Mouse (Mus musculus) spleen, adult 2 months (tissue): ENCODE measurements around the gene Orai1.

Experiments used
- CTCF ChIP-seq: fragments of 200-500 bp; IDR thresholded peaks from 2 replicates; pipeline ENCODE4 v1.5.1; 2011; ENCODE audit warnings: mild to moderate bottlenecking, inconsistent platforms; ENCODE audit not compliant: insufficient read depth, insufficient read length, insufficient replicate concordance; ENCODE audit errors: extremely low read depth
- POLR2A ChIP-seq: fragments of 200-500 bp; IDR thresholded peaks from 2 replicates; pipeline ENCODE4 v1.6.1; 2011; ENCODE audit warnings: low read depth, low read length, inconsistent platforms

DNA sequence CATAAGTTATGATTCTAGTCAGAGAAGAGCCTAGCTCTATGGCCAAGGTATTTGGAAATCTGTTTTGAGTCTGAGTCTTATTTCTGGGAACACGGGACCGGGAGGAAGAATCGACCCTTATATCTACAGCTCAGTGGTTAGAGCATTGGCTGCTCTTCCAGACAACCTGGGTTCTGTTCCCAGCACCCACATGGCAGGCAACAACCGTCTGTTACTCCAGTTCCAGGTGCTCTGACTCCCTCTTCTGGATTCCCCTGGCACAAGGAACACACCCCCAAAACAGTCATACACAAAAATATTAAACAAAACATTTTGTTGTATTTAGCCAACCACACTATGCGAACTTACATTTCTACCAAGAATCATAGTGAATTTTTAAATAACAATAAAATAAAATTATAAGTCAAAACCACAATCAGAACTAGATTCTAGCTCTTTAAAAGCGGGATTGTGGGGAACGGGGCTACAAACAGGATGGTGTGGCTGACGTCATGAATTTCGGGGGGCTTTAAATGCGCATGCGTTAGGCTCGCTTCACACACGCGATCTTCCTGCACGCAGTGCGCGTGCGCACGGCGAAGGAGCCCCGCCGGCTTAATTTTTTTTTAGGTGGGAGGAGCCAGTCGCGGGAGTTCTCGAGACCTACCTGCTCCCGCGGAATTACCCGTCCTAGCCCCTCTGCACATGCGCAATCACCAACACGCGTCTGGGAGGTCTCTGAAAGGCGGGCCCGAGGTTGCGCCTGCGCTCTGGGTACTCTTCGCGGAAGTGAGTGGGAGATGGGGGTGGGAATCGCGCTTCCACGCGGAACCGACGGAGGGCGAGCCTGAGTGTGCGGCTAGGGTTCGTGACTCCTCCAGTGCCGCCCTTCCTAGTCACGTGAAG, 42.7 kb downstream of the Orai1 start:
- TF ChIP-seq CTCF (peak; percentile 33; the same call in 1 of the 2 replicates), POLR2A (peak; percentile 88)
